Mouse (Mus musculus): ENCODE results near the gene Fhit. TPM values are rescaled to one million over a fixed set of nuclear protein-coding genes. Genes with fewer than 3 reads are reported as not detected.

Fhit gene
- polyA plus RNA-seq, 1 experiment from 2014 or later, result 21.4 TPM

GRCm38 (mm10) chr14:10166641-10167429, 995.0 kb downstream of the Fhit start:
- no peaks in the 10 kb centered on the region for H3K9me3 ChIP-seq (ENCODE audit: control insufficient read depth)
- no peak for ATAC-seq
- no peak overlapping the region for H3K9ac ChIP-seq (ENCODE audit: low read depth, low read length)
- no peak overlapping the region for H3K4me3 ChIP-seq (ENCODE audit: low read depth, low read length)
- H3K4me1 ChIP-seq (replicated peaks; ENCODE audit: control insufficient read depth, insufficient read depth, low read length), result no peaks in the 10 kb centered on the region
- no peak overlapping the region for H3K4me2 ChIP-seq (replicated peaks; ENCODE audit: low read depth)
- no peaks in the 10 kb centered on the region for H3K27me3 ChIP-seq (replicated peaks; ENCODE audit: control insufficient read depth, insufficient read depth, low read length)
- no peaks in the 10 kb centered on the region for H3K36me3 ChIP-seq (ENCODE audit: control insufficient read depth, insufficient read depth)
- no peak for TF ChIP-seq CTCF (IDR thresholded peaks at IDR 0.05; ENCODE audit: low read depth)
- 72% methylated on average over 6 of the region's 6 CpGs for WGBS
- H3K27ac ChIP-seq (ENCODE audit: low read depth, low read length), result no peak overlapping the region

GRCm38 (mm10) chr14:10149872-10150271, 1012.0 kb downstream of the Fhit start:
- Histone ChIP-seq H3K9ac (ENCODE audit: low read depth, low read length) (no peak overlapping the region), H3K4me1 (replicated peaks; ENCODE audit: control insufficient read depth, insufficient read depth, low read length) (no peaks in the 10 kb centered on the region), H3K27me3 (replicated peaks; ENCODE audit: control insufficient read depth, insufficient read depth, low read length) (no peaks in the 10 kb centered on the region), H3K27ac (ENCODE audit: low read depth, low read length) (no peak overlapping the region), H3K4me2 (replicated peaks; ENCODE audit: low read depth) (no peak overlapping the region), H3K9me3 (ENCODE audit: control insufficient read depth) (no peaks in the 10 kb centered on the region), H3K36me3 (ENCODE audit: control insufficient read depth, insufficient read depth) (no peaks in the 10 kb centered on the region), H3K4me3 (ENCODE audit: low read depth, low read length) (no peak overlapping the region)
- ATAC-seq, result no peak
- 57% methylated on average over 5 of the region's 5 CpGs for WGBS
- no peak for TF ChIP-seq CTCF (IDR thresholded peaks at IDR 0.05; ENCODE audit: low read depth)

- Histone ChIP-seq H3K4me3 (ENCODE audit: low read depth, low read length) (no peak overlapping the region), H3K9ac (ENCODE audit: low read depth, low read length) (no peak overlapping the region), H3K27ac (ENCODE audit: low read depth, low read length) (no peak overlapping the region), H3K9me3 (ENCODE audit: control insufficient read depth) (no peaks in the 10 kb centered on the region), H3K4me1 (replicated peaks; ENCODE audit: control insufficient read depth, insufficient read depth, low read length) (no peaks in the 10 kb centered on the region), H3K27me3 (replicated peaks; ENCODE audit: control insufficient read depth, insufficient read depth, low read length) (no peaks in the 10 kb centered on the region), H3K36me3 (ENCODE audit: control insufficient read depth, insufficient read depth) (no peaks in the 10 kb centered on the region), H3K4me2 (replicated peaks; ENCODE audit: low read depth) (no peak overlapping the region)
- TF ChIP-seq CTCF (IDR thresholded peaks at IDR 0.05; ENCODE audit: low read depth), result no peak
- no peak for ATAC-seq
These were observed 1022.5 kb downstream of the Fhit start for GRCm38 (mm10) chr14:10139311-10139710.

GRCm38 (mm10) chr14:10133873-10134272, 1028.0 kb downstream of the Fhit start:
- Histone ChIP-seq H3K4me3 (ENCODE audit: low read depth, low read length) (no peak overlapping the region), H3K9ac (ENCODE audit: low read depth, low read length) (no peak overlapping the region), H3K36me3 (ENCODE audit: control insufficient read depth, insufficient read depth) (no peaks in the 10 kb centered on the region), H3K4me2 (replicated peaks; ENCODE audit: low read depth) (no peak overlapping the region), H3K27me3 (replicated peaks; ENCODE audit: control insufficient read depth, insufficient read depth, low read length) (no peaks in the 10 kb centered on the region), H3K27ac (ENCODE audit: low read depth, low read length) (no peak overlapping the region), H3K9me3 (ENCODE audit: control insufficient read depth) (no peaks in the 10 kb centered on the region), H3K4me1 (replicated peaks; ENCODE audit: control insufficient read depth, insufficient read depth, low read length) (no peaks in the 10 kb centered on the region)
- TF ChIP-seq CTCF (IDR thresholded peaks at IDR 0.05; ENCODE audit: low read depth), result no peak
- peak; percentile 84 for ATAC-seq
- WGBS, result 71% methylated on average over 10 of the region's 10 CpGs

- TF ChIP-seq CTCF (IDR thresholded peaks at IDR 0.05; ENCODE audit: low read depth), result no peak
- H3K4me3 ChIP-seq (ENCODE audit: low read depth, low read length), result no peak overlapping the region
- H3K9me3 ChIP-seq (ENCODE audit: control insufficient read depth), result no peaks in the 10 kb centered on the region
- H3K27ac ChIP-seq (ENCODE audit: low read depth, low read length), result no peak overlapping the region
- H3K4me2 ChIP-seq (replicated peaks; ENCODE audit: low read depth), result no peak overlapping the region
- H3K36me3 ChIP-seq (ENCODE audit: control insufficient read depth, insufficient read depth), result no peaks in the 10 kb centered on the region
- no peaks in the 10 kb centered on the region for H3K27me3 ChIP-seq (replicated peaks; ENCODE audit: control insufficient read depth, insufficient read depth, low read length)
- WGBS, result 85% methylated on average over 4 of the region's 4 CpGs
- H3K4me1 ChIP-seq (replicated peaks; ENCODE audit: control insufficient read depth, insufficient read depth, low read length), result no peaks in the 10 kb centered on the region
- H3K9ac ChIP-seq (ENCODE audit: low read depth, low read length), result no peak overlapping the region
- ATAC-seq, result no peak
These were observed 1032.2 kb downstream of the Fhit start for GRCm38 (mm10) chr14:10129675-10130074.

- Histone ChIP-seq H3K4me3 (ENCODE audit: low read depth, low read length) (no peak overlapping the region), H3K36me3 (ENCODE audit: control insufficient read depth, insufficient read depth) (no peaks in the 10 kb centered on the region), H3K27me3 (replicated peaks; ENCODE audit: control insufficient read depth, insufficient read depth, low read length) (no peaks in the 10 kb centered on the region), H3K4me2 (replicated peaks; ENCODE audit: low read depth) (no peak overlapping the region), H3K9ac (ENCODE audit: low read depth, low read length) (no peak overlapping the region), H3K4me1 (replicated peaks; ENCODE audit: control insufficient read depth, insufficient read depth, low read length) (no peaks in the 10 kb centered on the region), H3K9me3 (ENCODE audit: control insufficient read depth) (no peaks in the 10 kb centered on the region), H3K27ac (ENCODE audit: low read depth, low read length) (no peak overlapping the region)
- no peak for TF ChIP-seq CTCF (IDR thresholded peaks at IDR 0.05; ENCODE audit: low read depth)
- peak; percentile 42; the same call in 1 of the 2 replicates for ATAC-seq
- 42% methylated on average over 7 of the region's 7 CpGs for WGBS
These were observed 1032.7 kb downstream of the Fhit start for GRCm38 (mm10) chr14:10129088-10129487.
